Mouse (Mus musculus) limb, embryonic 15.5 days (tissue): ENCODE results near the gene Olfr544. TPM values are rescaled to one million over a fixed set of nuclear protein-coding genes. Genes with fewer than 3 reads are reported as not detected.

Experiments
- polyA plus RNA-seq: library from polyadenylated mRNA; unstranded; fragments of >200 nt; fragmentation: Nextera tagmentation; extraction: Ambion mirVana; gene quantifications from 2 replicates; pipeline ENCODE4 v1.2.1, GENCODE M21; 2015

The Olfr544 gene
- polyA plus RNA-seq, 1 experiment from 2014 or later: 0.09 TPM

Other genes starting within 250 kb of the Olfr544 start
- 65.2 and 76.2 TPM in 2 replicates for gene Rhog, start 232.3 kb downstream of the Olfr544 start, polyA plus RNA-seq
- 33.5 and 38.5 TPM in 2 replicates for gene Stim1, start 220.5 kb downstream of the Olfr544 start, polyA plus RNA-seq
- gene Rrm1, start 46.6 kb downstream of the Olfr544 start, polyA plus RNA-seq: 120 and 122 TPM in 2 replicates
- 0.24 TPM in 1 of 2 replicates, not detected in the other for gene Olfr543, start 6.6 kb downstream of the Olfr544 start, polyA plus RNA-seq
- 0.06 and 0.10 TPM in 2 replicates for gene Olfr545, start 11.3 kb upstream of the Olfr544 start, polyA plus RNA-seq
- not detected in 2 replicates for gene Olfr547, start 46.4 kb upstream of the Olfr544 start, polyA plus RNA-seq
- gene Olfr548-ps1, start 52.6 kb upstream of the Olfr544 start, polyA plus RNA-seq: not detected in 2 replicates
- not detected in 2 replicates for gene Olfr549, start 61.6 kb upstream of the Olfr544 start, polyA plus RNA-seq
- gene Trim21, start 77.2 kb upstream of the Olfr544 start, polyA plus RNA-seq: 0.49 and 0.97 TPM in 2 replicates
- 0.05 TPM in 1 of 2 replicates, not detected in the other for gene Olfr550, start 83.1 kb upstream of the Olfr544 start, polyA plus RNA-seq
- not detected in 2 replicates for gene Olfr551, start 103.6 kb upstream of the Olfr544 start, polyA plus RNA-seq
- not detected in 2 replicates for gene Olfr552, start 109.5 kb upstream of the Olfr544 start, polyA plus RNA-seq
- gene Olfr553, start 129.9 kb upstream of the Olfr544 start, polyA plus RNA-seq: not detected in 2 replicates
- gene Olfr554, start 150.1 kb upstream of the Olfr544 start, polyA plus RNA-seq: not detected in 2 replicates
- not detected in 2 replicates for gene Olfr555, start 170.5 kb upstream of the Olfr544 start, polyA plus RNA-seq
- gene Olfr556, start 176.6 kb upstream of the Olfr544 start, polyA plus RNA-seq: not detected in 2 replicates
- gene Trim68, start 199.0 kb upstream of the Olfr544 start, polyA plus RNA-seq: 13.6 and 14.3 TPM in 2 replicates
- not detected in 2 replicates for gene Olfr557, start 207.6 kb upstream of the Olfr544 start, polyA plus RNA-seq
- 1.1 and 1.8 TPM in 2 replicates for gene Olfr558, start 213.9 kb upstream of the Olfr544 start, polyA plus RNA-seq
- not detected in 2 replicates for gene Olfr33, start 230.8 kb upstream of the Olfr544 start, polyA plus RNA-seq
- not detected in 2 replicates for gene Olfr559, start 239.2 kb upstream of the Olfr544 start, polyA plus RNA-seq